Mouse (Mus musculus) hindbrain, embryonic 11.5 days (tissue): Measurements from ENCODE around the gene Rps6ka2. TPM values are rescaled to one million over a fixed set of nuclear protein-coding genes. Genes with fewer than 3 reads are reported as not detected.
"Not testable (repeated sequence)": the region's sequence is repeated elsewhere in the genome, so short reads cannot be mapped to it uniquely, and the experiment has no call there.

Experiments
- ATAC-seq: fragments of 200-750 bp; cut with Nextera tagmentation; 2 replicates; pipeline ENCODE4 v1.8.0; 2017; ENCODE audit warnings: mild to moderate bottlenecking, moderate TSS enrichment, moderate library complexity; ENCODE audit not compliant: low FRiP score
- DNase-seq: peaks from one replicate; pipeline ENCODE4 v3.0.0-alpha.2; 2015; ENCODE audit warnings: low spot score
- H3K27ac ChIP-seq: fragments of 300-500 bp; sonication (generic); 2 replicates; pipeline ENCODE4 v1.5.1; 2014; ENCODE audit warnings: mild to moderate bottlenecking, low read depth, low read length
- H3K27me3 ChIP-seq: fragments of 300-500 bp; sonication (generic); 2 replicates; pipeline ENCODE4 v1.6.1; 2014; ENCODE audit warnings: mild to moderate bottlenecking, low read length, moderate library complexity, mixed read lengths; ENCODE audit not compliant: control insufficient read depth, insufficient read depth
- H3K36me3 ChIP-seq: fragments of 300-500 bp; sonication (generic); 2 replicates; pipeline ENCODE4 v1.6.1; 2014; ENCODE audit warnings: mild to moderate bottlenecking, low read length, moderate library complexity, mixed read lengths; ENCODE audit not compliant: control insufficient read depth, insufficient read depth
- H3K4me1 ChIP-seq: fragments of 300-500 bp; sonication (generic); replicated peaks from 2 replicates; pipeline ENCODE4 v1.6.1; 2014; ENCODE audit warnings: low read length, mixed read lengths; ENCODE audit not compliant: control insufficient read depth, insufficient read depth
- H3K4me2 ChIP-seq: fragments of 300-500 bp; sonication (generic); replicated peaks from 2 replicates; pipeline ENCODE4 v1.6.1; 2014; ENCODE audit warnings: mild to moderate bottlenecking, low read depth, low read length
- H3K4me3 ChIP-seq: fragments of 300-500 bp; sonication (generic); 2 replicates; pipeline ENCODE4 v1.5.1; 2014; ENCODE audit warnings: low read depth, low read length
- H3K9ac ChIP-seq: fragments of 300-500 bp; sonication (generic); 2 replicates; pipeline ENCODE4 v1.6.1; 2014; ENCODE audit warnings: low read depth, low read length
- H3K9me3 ChIP-seq: fragments of 300-500 bp; sonication (generic); 2 replicates; pipeline ENCODE4 v1.6.1; 2016; ENCODE audit warnings: low read length; ENCODE audit not compliant: control insufficient read depth
- WGBS: fragments of 180-500 bp; shearing (Covaris S2); extraction: QIAGEN DNeasy Blood & Tissue Kit; methylation state at CpG from one replicate; pipeline ENCODE4 v1.1.7; 2014; 5-methylcytosine and 5-hydroxymethylcytosine counted together
- polyA plus RNA-seq: library from polyadenylated mRNA; unstranded; fragments of >200 nt; fragmentation: Nextera tagmentation; extraction: Ambion mirVana; gene quantifications from 2 replicates; pipeline ENCODE4 v1.2.1, GENCODE M21; 2014

Rps6ka2 gene
- polyA plus RNA-seq, 1 experiment from 2014 or later: 22.5 TPM

- not testable (repeated sequence) for ATAC-seq
Measured at GRCm38 (mm10) chr17:7324346-7324745, 154.4 kb downstream of the Rps6ka2 start, which contains the start of gene Tcp10a. TSS of gene Tcp10a (plus strand) at chr17:7324646.

GRCm38 (mm10) chr17:7326415-7326814, 156.5 kb downstream of the Rps6ka2 start:
- H3K4me1 ChIP-seq, H3K36me3 ChIP-seq, H3K4me2 ChIP-seq, H3K4me3 ChIP-seq, H3K9ac ChIP-seq, H3K27me3 ChIP-seq, H3K9me3 ChIP-seq, DNase-seq, ATAC-seq, H3K27ac ChIP-seq: not testable (repeated sequence)
- 94% methylated on average over 2 of the region's 8 CpGs for WGBS

More at GRCm38 (mm10) chr17:7324346-7324745, 154.4 kb downstream of the Rps6ka2 start, which contains the start of gene Tcp10a:
- H3K27me3 ChIP-seq, DNase-seq, H3K27ac ChIP-seq, H3K9ac ChIP-seq, H3K36me3 ChIP-seq, H3K4me3 ChIP-seq, H3K4me2 ChIP-seq, H3K9me3 ChIP-seq, H3K4me1 ChIP-seq: not testable (repeated sequence)
- WGBS: 93% methylated on average over 3 of the region's 5 CpGs

GRCm38 (mm10) chr17:7332745-7333144, 162.8 kb downstream of the Rps6ka2 start:
- not testable (repeated sequence) for H3K9me3 ChIP-seq, H3K4me3 ChIP-seq, H3K27me3 ChIP-seq, ATAC-seq, DNase-seq, H3K27ac ChIP-seq, H3K4me1 ChIP-seq, H3K4me2 ChIP-seq, H3K9ac ChIP-seq, H3K36me3 ChIP-seq
- 77% methylated on average over 2 of the region's 5 CpGs for WGBS

GRCm38 (mm10) chr17:7337381-7337780, 167.5 kb downstream of the Rps6ka2 start:
- not testable (repeated sequence) for H3K4me1 ChIP-seq, H3K27me3 ChIP-seq, H3K4me3 ChIP-seq, ATAC-seq, H3K36me3 ChIP-seq, DNase-seq, H3K27ac ChIP-seq, H3K9me3 ChIP-seq, H3K4me2 ChIP-seq, H3K9ac ChIP-seq
- WGBS: 84% methylated on average over 8 of the region's 9 CpGs

- H3K9me3 ChIP-seq, H3K9ac ChIP-seq, H3K4me2 ChIP-seq, H3K4me1 ChIP-seq, ATAC-seq, H3K27ac ChIP-seq, DNase-seq, H3K4me3 ChIP-seq, H3K27me3 ChIP-seq, H3K36me3 ChIP-seq: not testable (repeated sequence)
- 62% methylated on average over 2 of the region's 3 CpGs for WGBS
Measured at GRCm38 (mm10) chr17:7348765-7349164, 178.8 kb downstream of the Rps6ka2 start.

GRCm38 (mm10) chr17:7352596-7352995, 182.7 kb downstream of the Rps6ka2 start, which contains the start of gene Ttll2:
TSS of gene Ttll2 (minus strand) at chr17:7352696.
- H3K9me3 ChIP-seq, H3K27ac ChIP-seq, H3K4me1 ChIP-seq, H3K4me3 ChIP-seq, H3K4me2 ChIP-seq, H3K9ac ChIP-seq, DNase-seq, ATAC-seq, H3K36me3 ChIP-seq, H3K27me3 ChIP-seq: not testable (repeated sequence)
- WGBS: no CpG with 5 or more reads among the region's 1 CpGs

Other genes starting within 250 kb of the Rps6ka2 start
- gene Rsph3b, start 221.4 kb upstream of the Rps6ka2 start, polyA plus RNA-seq: 50.5 and 50.8 TPM in 2 replicates
- 57.1 TPM in 2 replicates for gene Tagap1, start 209.0 kb upstream of the Rps6ka2 start, polyA plus RNA-seq
- gene Rnaset2b, start 199.5 kb upstream of the Rps6ka2 start, polyA plus RNA-seq: 115 TPM in 2 replicates
- 0.18 TPM in 1 of 2 replicates, not detected in the other for gene Gm49721, start 191.2 kb upstream of the Rps6ka2 start, polyA plus RNA-seq
- not detected in 2 replicates for gene Gm1604a, start 144.5 kb upstream of the Rps6ka2 start, polyA plus RNA-seq
- gene Tcp10a, start 154.5 kb downstream of the Rps6ka2 start, polyA plus RNA-seq: not detected in 2 replicates
- not detected in 2 replicates for gene Ttll2, start 182.6 kb downstream of the Rps6ka2 start, polyA plus RNA-seq
- gene Gm49630, start 201.9 kb downstream of the Rps6ka2 start, polyA plus RNA-seq: not detected in 2 replicates
- gene Unc93a2, start 215.3 kb downstream of the Rps6ka2 start, polyA plus RNA-seq: not detected in 2 replicates